Mouse (Mus musculus) gastrocnemius, adult 8-10 months (tissue): Measurements from ENCODE around the gene Gm9602. TPM values are rescaled to one million over a fixed set of nuclear protein-coding genes. Genes with fewer than 3 reads are reported as not detected.
"Not testable (repeated sequence)": the region's sequence is repeated elsewhere in the genome, so short reads cannot be mapped to it uniquely, and the experiment has no call there.

ENCODE experiments used
- DNase-seq, 2 experiments: peaks; one replicate each; pipeline ENCODE4 v3.0.0; 2022; ENCODE audit warnings: low spot score in 2 of 2
- total RNA-seq, 4 experiments: library from RNA; stranded (reverse); gene quantifications; 2 replicates each; pipeline ENCODE4 v1.2.4; 2022

The Gm9602 gene
- total RNA-seq, result not detected

GRCm38 (mm10) chr14:4776037-4776436, at the start of gene Gm9602:
Gm9602 (plus strand) TSS chr14:4776337.
- not testable (repeated sequence) for DNase-seq

- not testable (repeated sequence) for DNase-seq
Observed at GRCm38 (mm10) chr14:4806421-4806820, 30.3 kb downstream of the Gm9602 start.

- not testable (repeated sequence) for DNase-seq
Observed at GRCm38 (mm10) chr14:4821950-4822349, 45.8 kb downstream of the Gm9602 start.

Other genes starting within 250 kb of the Gm9602 start
- not detected for gene Gm3047, start 220.9 kb upstream of the Gm9602 start, total RNA-seq
- gene Gm8159, start 144.0 kb upstream of the Gm9602 start, total RNA-seq, result under 1 TPM in 1 of 4 experiments, not detected in 3; 0.31 TPM
- gene Gm3239, start 112.1 kb upstream of the Gm9602 start, total RNA-seq, result not detected
- gene Gm7876, start 67.1 kb upstream of the Gm9602 start, total RNA-seq, result not detected
- under 1 TPM in 1 of 4 experiments, not detected in 3; 0.12 TPM for gene Gm3252, start 49.6 kb upstream of the Gm9602 start, total RNA-seq
- under 1 TPM in 1 of 4 experiments, not detected in 3; 0.20 TPM for gene Gm3269, start 61.8 kb downstream of the Gm9602 start, total RNA-seq
- not detected for gene Gm3264, start 79.2 kb downstream of the Gm9602 start, total RNA-seq
- not detected for gene Gm3278, start 116.1 kb downstream of the Gm9602 start, total RNA-seq
- under 1 TPM in 1 of 4 experiments, not detected in 3; 0.31 TPM for gene Gm8297, start 207.6 kb downstream of the Gm9602 start, total RNA-seq
- not detected for gene Gm3298, start 239.6 kb downstream of the Gm9602 start, total RNA-seq